Mouse (Mus musculus): ENCODE results near the gene Cbx2. TPM values are rescaled to one million over a fixed set of nuclear protein-coding genes. Genes with fewer than 3 reads are reported as not detected.
A peak's percentile ranks its signal among the peaks of the same experiment; 100 is the strongest.

Gene Cbx2
- total and polyA plus RNA-seq, 3 experiments, result 13.1 to 13.3 TPM; not detected in 1

- Histone ChIP-seq H3K4me1 (ENCODE audit: control insufficient read depth in 1 of 2, insufficient read depth in 2 of 2, low read length in 2 of 2) (peaks cover 0 to 5% of the 10 kb centered on the region in 2 experiments; a peak in 1 of 4 replicates), H3K27ac (ENCODE audit: control insufficient read depth, low read depth, low read length) (no peak overlapping the region), H3K27me3 (ENCODE audit: control insufficient read depth in 1 of 2, insufficient read depth in 2 of 2, low read length in 2 of 2) (no peaks in the 10 kb centered on the region), H3K79me2 (ENCODE audit: control insufficient read depth, insufficient read depth, low read length, poor library complexity) (no peaks in the 10 kb centered on the region), H3K4me3 (ENCODE audit: control insufficient read depth in 1 of 2, insufficient read depth in 1 of 2, low read depth in 2 of 2, low read length in 2 of 2) (no peak overlapping the region), H3K36me3 (ENCODE audit: control insufficient read depth in 1 of 2, insufficient read depth in 2 of 2, low read length in 2 of 2) (peaks cover 0 to 3% of the 10 kb centered on the region in 2 experiments; a peak in 2 of 4 replicates), H3K9me3 (replicated peaks; ENCODE audit: insufficient read depth, low read length) (no peaks in the 10 kb centered on the region), H3K9ac (ENCODE audit: control insufficient read depth, low read depth, low read length, poor library complexity, severe bottlenecking) (no peak overlapping the region)
- TF ChIP-seq ZNF384 (IDR thresholded peaks at IDR 0.05; ENCODE audit: low read depth, low read length), result no peak
- no peak for TF ChIP-seq CTCF (IDR thresholded peaks at IDR 0.05 in 2 of 3, conservative IDR thresholded peaks at IDR 0.05 in 1 of 3; ENCODE audit: control insufficient read depth in 1 of 3, insufficient read depth in 1 of 3, low read depth in 2 of 3, low read length in 3 of 3, poor library complexity in 1 of 3, severe bottlenecking in 1 of 3)
- no peak for TF ChIP-seq NELFE (IDR thresholded peaks at IDR 0.05; ENCODE audit: low read depth, low read length)
- no peak for TF ChIP-seq ZC3H11A (IDR thresholded peaks at IDR 0.05; ENCODE audit: low read depth, low read length)
- TF ChIP-seq GABPA (IDR thresholded peaks at IDR 0.05; ENCODE audit: low read depth, low read length), result no peak
- no peak for TF ChIP-seq SMC3 (IDR thresholded peaks at IDR 0.05; ENCODE audit: low read depth, low read length)
- no peak for TF ChIP-seq ETS1 (IDR thresholded peaks at IDR 0.05; ENCODE audit: low read depth, low read length)
- no peak for TF ChIP-seq RCOR1 (IDR thresholded peaks at IDR 0.05; ENCODE audit: low read depth, low read length)
- no peak for TF ChIP-seq BHLHE40 (IDR thresholded peaks at IDR 0.05; ENCODE audit: borderline replicate concordance, low read depth, low read length)
- TF ChIP-seq ZMIZ1 (IDR thresholded peaks at IDR 0.05; ENCODE audit: low read depth, low read length), result no peak
- TF ChIP-seq HCFC1 (IDR thresholded peaks at IDR 0.05; ENCODE audit: low read depth, low read length), result no peak
- no peak for TF ChIP-seq CHD1 (IDR thresholded peaks at IDR 0.05; ENCODE audit: low read depth, low read length)
- TF ChIP-seq MEF2A (IDR thresholded peaks at IDR 0.05; ENCODE audit: extremely low read depth, insufficient replicate concordance, low read depth, low read length, poor library complexity, severe bottlenecking), result no peak
- no peak for DNase-seq (ENCODE audit: low read depth, low spot score)
These were observed 48.4 kb upstream of the Cbx2 start for GRCm38 (mm10) chr11:118974340-118974739.

- Histone ChIP-seq H3K9ac (ENCODE audit: control insufficient read depth, low read depth, low read length, poor library complexity, severe bottlenecking) (peak overlapping the region; percentile 46), H3K27ac (ENCODE audit: control insufficient read depth, low read depth, low read length) (no peak overlapping the region), H3K27me3 (ENCODE audit: control insufficient read depth in 1 of 2, insufficient read depth in 2 of 2, low read length in 2 of 2) (no peaks in the 10 kb centered on the region), H3K79me2 (ENCODE audit: control insufficient read depth, insufficient read depth, low read length, poor library complexity) (no peaks in the 10 kb centered on the region), H3K36me3 (ENCODE audit: control insufficient read depth in 1 of 2, insufficient read depth in 2 of 2, low read length in 2 of 2) (peaks cover 0 to 3% of the 10 kb centered on the region in 2 experiments; a peak in 2 of 4 replicates), H3K9me3 (replicated peaks; ENCODE audit: insufficient read depth, low read length) (no peaks in the 10 kb centered on the region), H3K4me1 (ENCODE audit: control insufficient read depth in 1 of 2, insufficient read depth in 2 of 2, low read length in 2 of 2) (peaks cover 0 to 5% of the 10 kb centered on the region in 2 experiments; a peak in 1 of 4 replicates), H3K4me3 (ENCODE audit: control insufficient read depth in 1 of 2, insufficient read depth in 1 of 2, low read depth in 2 of 2, low read length in 2 of 2) (peak overlapping the region; percentile 45 to 56)
- DNase-seq (ENCODE audit: low read depth, low spot score), result peak; percentile 82
- TF ChIP-seq RAD21 (IDR thresholded peaks at IDR 0.05; ENCODE audit: low read depth, low read length), result peak; percentile 82
- TF ChIP-seq NRF1 (IDR thresholded peaks at IDR 0.05; ENCODE audit: insufficient read depth, low read depth, low read length, poor library complexity, severe bottlenecking), result no peak
- no peak for TF ChIP-seq ELF1 (IDR thresholded peaks at IDR 0.05; ENCODE audit: low read depth, low read length)
- no peak for TF ChIP-seq CHD2 (IDR thresholded peaks at IDR 0.05; ENCODE audit: low read length)
- peak; percentile 42; the same call in 1 of the 2 replicates for TF ChIP-seq ZNF384 (IDR thresholded peaks at IDR 0.05; ENCODE audit: low read depth, low read length)
- TF ChIP-seq CTCF (IDR thresholded peaks at IDR 0.05 in 2 of 3, conservative IDR thresholded peaks at IDR 0.05 in 1 of 3; ENCODE audit: control insufficient read depth in 1 of 3, insufficient read depth in 1 of 3, low read depth in 2 of 3, low read length in 3 of 3, poor library complexity in 1 of 3, severe bottlenecking in 1 of 3), result peak; percentile 81 to 91 (median 85)
- TF ChIP-seq SMC3 (IDR thresholded peaks at IDR 0.05; ENCODE audit: low read depth, low read length), result peak; percentile 70
- TF ChIP-seq USF2 (IDR thresholded peaks at IDR 0.05; ENCODE audit: borderline replicate concordance in 1 of 2, insufficient read depth in 1 of 2, low read depth in 1 of 2, low read length in 2 of 2), result no peak
- TF ChIP-seq ZC3H11A (IDR thresholded peaks at IDR 0.05; ENCODE audit: low read depth, low read length), result peak; percentile 62
- no peak for TF ChIP-seq BHLHE40 (IDR thresholded peaks at IDR 0.05; ENCODE audit: borderline replicate concordance, low read depth, low read length)
These were observed 47.3 kb upstream of the Cbx2 start for GRCm38 (mm10) chr11:118975427-118975826.
